Mouse (Mus musculus): ENCODE measurements at regions not wholly inside any gene's neighbourhood (a gene's known extent, or its start where the extent isn't known, plus 50 kb on each side); places are given as distances from the start of the nearest gene placed in this dataset.

- DNase-seq (ENCODE audit: low spot score): peak; percentile 16
These were observed 91.2 kb downstream of the Rnf138rt1 start for GRCm38 (mm10) chrX:163669886-163670285.
